Mouse (Mus musculus): ENCODE data around the gene Naa40.

DNA sequence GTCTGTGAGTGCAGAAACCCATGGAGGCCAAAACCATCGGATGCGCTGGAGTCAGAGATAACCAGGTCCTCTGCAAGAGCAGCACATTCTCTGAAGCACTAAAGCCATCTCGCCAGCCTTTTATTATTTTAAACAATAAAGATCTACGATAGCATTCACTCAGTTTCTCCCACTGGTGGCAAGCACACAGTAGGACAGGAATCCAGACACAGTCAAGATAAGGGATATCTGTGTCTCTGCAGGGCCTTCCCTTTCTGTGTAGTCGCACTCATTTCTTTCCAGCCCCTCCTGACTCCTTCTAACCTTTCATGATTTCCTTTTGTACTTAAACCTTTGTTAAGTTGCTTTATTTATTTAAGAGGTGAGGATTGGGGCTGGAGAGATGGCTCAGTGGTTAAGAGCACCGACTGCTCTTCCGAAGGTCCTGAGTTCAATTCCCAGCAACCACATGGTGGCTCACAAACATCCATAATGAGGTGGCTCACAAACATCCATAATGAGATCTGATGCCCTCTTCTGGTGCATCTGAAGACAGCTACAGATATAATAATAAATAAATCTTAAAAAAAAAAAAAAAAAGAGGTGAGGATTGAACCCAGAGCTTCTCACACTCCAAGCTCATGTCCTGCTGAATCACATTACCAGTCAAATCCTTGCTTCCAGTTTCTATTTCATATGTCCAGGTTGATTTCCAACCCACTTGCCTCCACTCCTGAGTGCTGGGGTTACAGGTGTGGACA, 30.9 kb downstream of the Naa40 start:
- TF ChIP-seq CTCF (IDR thresholded peaks at IDR 0.05; ENCODE audit: borderline replicate concordance, insufficient read depth, low read depth, low read length) (no peak), POLR2A (IDR thresholded peaks at IDR 0.05; ENCODE audit: borderline replicate concordance, insufficient read depth, low read length) (no peak)
